12 mouse cellular contexts compared by ENCODE assay signal in genomic region chr15:6570164-6570861, GRCm38 (mm10). TPM values are rescaled to one million over a fixed set of nuclear protein-coding genes. Genes with fewer than 3 reads are reported as not detected.
DNase-seq lines count a peak whose midpoint lies in the region; ATAC-seq and TF ChIP-seq lines count a peak whose summit lies in the region.
"Had no signal": no experiment of that assay in that cellular context is flagged by ENCODE, and none has a peak within 500 bp of the region (broad histone marks: within the 10 kb centered on the region; RNA-seq: fewer than 3 reads in every experiment).

No protein-coding gene starts in this region.

- no peak for TF ChIP-seq EP300 in liver, postnatal 0 days (IDR thresholded peaks at IDR 0.05; ENCODE audit: low read depth)

- no peak for TF ChIP-seq POLR2A in bone marrow macrophage, adult 2 months (IDR thresholded peaks at IDR 0.05; ENCODE audit: borderline replicate concordance, low read depth, low read length)

- DNase-seq in forebrain, embryonic 10.5 days (ENCODE audit: extremely low spot score, low spot score) = no peak
- DNase-seq in liver, postnatal 0 days = no peak
- no peak for DNase-seq in lung, postnatal 36 days
- DNase-seq in kidney, postnatal 14 days = no peak

- no peak for TF ChIP-seq CTCF in liver, postnatal 0 days (IDR thresholded peaks at IDR 0.05; ENCODE audit: low read depth)
- no peak for TF ChIP-seq CTCF in bone marrow macrophage, adult 2 months (IDR thresholded peaks at IDR 0.05; ENCODE audit: low read depth, low read length)
- TF ChIP-seq CTCF in intestine, postnatal 0 days (IDR thresholded peaks at IDR 0.05; ENCODE audit: low read depth) = no peak

- ATAC-seq in forebrain, embryonic 15.5 days (replicated peaks) = peak; percentile 44
- ATAC-seq in liver, postnatal 0 days = no peak
- ATAC-seq in liver, embryonic 12.5 days = no peak
- ATAC-seq in intestine, postnatal 0 days = peak; percentile 78
- ATAC-seq: activated CD4-positive, CD25-positive, alpha-beta regulatory T cell, adult 4 months had no signal

- H3K4me1 ChIP-seq in forebrain, embryonic 15.5 days = no peaks in the 10 kb centered on the region
- H3K4me1 ChIP-seq in forebrain, embryonic 10.5 days = peaks cover 5% of the 10 kb centered on the region; the same call in 1 of the 2 replicates
- no peaks in the 10 kb centered on the region for H3K4me1 ChIP-seq in liver, postnatal 0 days (ENCODE audit: insufficient read depth)
- peaks cover 26% of the 10 kb centered on the region for H3K4me1 ChIP-seq in liver, embryonic 12.5 days
- H3K4me1 ChIP-seq in bone marrow macrophage, adult 2 months (ENCODE audit: control insufficient read depth, insufficient read depth, low read length) = peaks cover 53% of the 10 kb centered on the region
- peaks cover 4% of the 10 kb centered on the region; the same call in 1 of the 2 replicates for H3K4me1 ChIP-seq in intestine, postnatal 0 days (replicated peaks; ENCODE audit: control insufficient read depth, insufficient read depth, low read length)

- WGBS in forebrain, embryonic 15.5 days = 95% methylated on average over 2 of the region's 2 CpGs
- WGBS in forebrain, embryonic 10.5 days = 93% methylated on average over 2 of the region's 2 CpGs
- 77% methylated on average over 2 of the region's 2 CpGs for WGBS in liver, postnatal 0 days (ENCODE audit: insufficient replicate concordance)
- 74% methylated on average over 2 of the region's 2 CpGs for WGBS in liver, embryonic 12.5 days (ENCODE audit: insufficient replicate concordance)
- 59% methylated on average over 2 of the region's 2 CpGs for WGBS in intestine, postnatal 0 days

- no peaks in the 10 kb centered on the region for H3K27me3 ChIP-seq in forebrain, embryonic 15.5 days
- no peaks in the 10 kb centered on the region for H3K27me3 ChIP-seq in forebrain, embryonic 10.5 days (ENCODE audit: poor library complexity, severe bottlenecking)
- no peaks in the 10 kb centered on the region for H3K27me3 ChIP-seq in liver, postnatal 0 days (ENCODE audit: insufficient read depth, low read length)
- H3K27me3 ChIP-seq in liver, embryonic 12.5 days (replicated peaks) = no peaks in the 10 kb centered on the region
- no peaks in the 10 kb centered on the region for H3K27me3 ChIP-seq in intestine, postnatal 0 days (replicated peaks; ENCODE audit: control insufficient read depth, insufficient read depth, low read length)
- H3K27me3 ChIP-seq: heart, embryonic 15.5 days had no signal

- H3K9ac ChIP-seq in forebrain, embryonic 15.5 days (replicated peaks) = no peak overlapping the region
- H3K9ac ChIP-seq in liver, postnatal 0 days (replicated peaks) = no peak overlapping the region
- no peak overlapping the region for H3K9ac ChIP-seq in liver, embryonic 12.5 days
- H3K9ac ChIP-seq in intestine, postnatal 0 days (ENCODE audit: low read depth, low read length) = no peak overlapping the region
- H3K9ac ChIP-seq: heart, embryonic 15.5 days; liver, embryonic 14.5 days had no signal

- H3K4me3 ChIP-seq in forebrain, embryonic 15.5 days = no peak overlapping the region
- H3K4me3 ChIP-seq in forebrain, embryonic 10.5 days = no peak overlapping the region
- no peak overlapping the region for H3K4me3 ChIP-seq in liver, postnatal 0 days (ENCODE audit: low read depth, low read length)
- H3K4me3 ChIP-seq in liver, embryonic 12.5 days = no peak overlapping the region
- peak overlapping the region; percentile 79 for H3K4me3 ChIP-seq in bone marrow macrophage, adult 2 months (ENCODE audit: insufficient read depth, low read length)
- H3K4me3 ChIP-seq in intestine, postnatal 0 days (ENCODE audit: low read depth, low read length) = no peak overlapping the region
- H3K4me3 ChIP-seq: erythroblast, embryonic 14.5 days; heart, embryonic 15.5 days had no signal

- H3K9me3 ChIP-seq in forebrain, embryonic 15.5 days = no peaks in the 10 kb centered on the region
- H3K9me3 ChIP-seq in forebrain, embryonic 10.5 days = no peaks in the 10 kb centered on the region
- H3K9me3 ChIP-seq in liver, postnatal 0 days (ENCODE audit: low read length) = no peaks in the 10 kb centered on the region
- H3K9me3 ChIP-seq in liver, embryonic 12.5 days (replicated peaks) = 0 out of 2 replicates have a peak, but pooled peaks cover 3% of the 10 kb centered on the region
- no peaks in the 10 kb centered on the region for H3K9me3 ChIP-seq in intestine, postnatal 0 days (ENCODE audit: control insufficient read depth)
- H3K9me3 ChIP-seq: heart, embryonic 15.5 days had no signal

- H3K36me3 ChIP-seq in forebrain, embryonic 15.5 days = no peaks in the 10 kb centered on the region
- no peaks in the 10 kb centered on the region for H3K36me3 ChIP-seq in forebrain, embryonic 10.5 days (replicated peaks)
- H3K36me3 ChIP-seq in liver, postnatal 0 days (replicated peaks; ENCODE audit: insufficient read depth, low read length) = no peaks in the 10 kb centered on the region
- H3K36me3 ChIP-seq in liver, embryonic 12.5 days = no peaks in the 10 kb centered on the region
- H3K36me3 ChIP-seq in intestine, postnatal 0 days (ENCODE audit: control insufficient read depth, insufficient read depth) = no peaks in the 10 kb centered on the region
- H3K36me3 ChIP-seq: heart, embryonic 15.5 days had no signal

- H3K4me2 ChIP-seq in forebrain, embryonic 15.5 days (replicated peaks) = no peak overlapping the region
- H3K4me2 ChIP-seq in liver, postnatal 0 days (ENCODE audit: low read depth, low read length) = no peak overlapping the region
- H3K4me2 ChIP-seq in liver, embryonic 12.5 days = no peak overlapping the region
- H3K4me2 ChIP-seq in intestine, postnatal 0 days (replicated peaks; ENCODE audit: low read depth) = peak overlapping the region; percentile 4; the same call in 1 of the 2 replicates
- H3K4me2 ChIP-seq: heart, embryonic 15.5 days had no signal

- no peak overlapping the region for H3K27ac ChIP-seq in forebrain, embryonic 15.5 days (replicated peaks)
- no peak overlapping the region for H3K27ac ChIP-seq in forebrain, embryonic 10.5 days
- peak overlapping the region; percentile 50; the same call in 1 of the 2 replicates for H3K27ac ChIP-seq in liver, postnatal 0 days (ENCODE audit: low read depth)
- no peak overlapping the region for H3K27ac ChIP-seq in liver, embryonic 12.5 days
- H3K27ac ChIP-seq in bone marrow macrophage, adult 2 months (ENCODE audit: insufficient read depth, low read depth, low read length) = peak overlapping the region; percentile 98
- peak overlapping the region; percentile 37 for H3K27ac ChIP-seq in intestine, postnatal 0 days (ENCODE audit: low read depth, low read length)
- H3K27ac ChIP-seq: heart, embryonic 15.5 days; liver, embryonic 14.5 days had no signal

RNA-seq across cellular contexts. Expression of gene Fyb, which starts 47.7 kb away (rescaled TPM):
- 2.3 and 2.5 TPM in 2 replicates for polyA plus RNA-seq in forebrain, embryonic 15.5 days (2015; fragmentation: Nextera tagmentation; extraction: Ambion mirVana)
- polyA plus RNA-seq in forebrain, embryonic 10.5 days (2016; fragmentation: Nextera tagmentation; extraction: Ambion mirVana) = 2.3 and 3.9 TPM in 2 replicates
- polyA plus RNA-seq in liver, postnatal 0 days (2015; fragmentation: Nextera tagmentation; extraction: Ambion mirVana) = 28.0 and 29.7 TPM in 2 replicates
- polyA plus RNA-seq in liver, embryonic 12.5 days (2016; fragmentation: Nextera tagmentation; extraction: Ambion mirVana) = 32.2 and 36.7 TPM in 2 replicates
- polyA plus RNA-seq in bone marrow macrophage, adult 2 months (2012; ENCODE audit: insufficient read depth, insufficient read length, missing spikeins) = 1,205 and 1,358 TPM in 2 replicates
- polyA plus RNA-seq in intestine, postnatal 0 days (2015; fragmentation: Nextera tagmentation; extraction: Ambion mirVana) = 4.7 and 5.4 TPM in 2 replicates

Comparison
In these comparisons a context has a peak if more than half of its experiments do, and no peak if none do; other contexts are left out.
1. H3K27ac ChIP-seq: peak in liver, postnatal 0 days (single experiment), bone marrow macrophage, adult 2 months (single experiment) and intestine, postnatal 0 days (single experiment); none in forebrain, embryonic 15.5 days (single experiment), forebrain, embryonic 10.5 days (single experiment) and liver, embryonic 12.5 days (single experiment).
2. ATAC-seq: peak in forebrain, embryonic 15.5 days (single experiment) and intestine, postnatal 0 days (single experiment); none in liver, postnatal 0 days (single experiment) and liver, embryonic 12.5 days (single experiment).
3. RNA of gene Fyb, which starts 47.7 kb away (polyA plus RNA-seq): 1,205 to 1,358 TPM in bone marrow macrophage, adult 2 months; 32.2 to 36.7 TPM in liver, embryonic 12.5 days, 28.0 to 29.7 TPM in liver, postnatal 0 days, 4.7 to 5.4 TPM in intestine, postnatal 0 days, 2.3 to 3.9 TPM in forebrain, embryonic 10.5 days and 2.3 to 2.5 TPM in forebrain, embryonic 15.5 days; every median in the first group is over 10 times any median in the second.